16 mouse cellular contexts compared by ENCODE assay signal in the genomic region with DNA sequence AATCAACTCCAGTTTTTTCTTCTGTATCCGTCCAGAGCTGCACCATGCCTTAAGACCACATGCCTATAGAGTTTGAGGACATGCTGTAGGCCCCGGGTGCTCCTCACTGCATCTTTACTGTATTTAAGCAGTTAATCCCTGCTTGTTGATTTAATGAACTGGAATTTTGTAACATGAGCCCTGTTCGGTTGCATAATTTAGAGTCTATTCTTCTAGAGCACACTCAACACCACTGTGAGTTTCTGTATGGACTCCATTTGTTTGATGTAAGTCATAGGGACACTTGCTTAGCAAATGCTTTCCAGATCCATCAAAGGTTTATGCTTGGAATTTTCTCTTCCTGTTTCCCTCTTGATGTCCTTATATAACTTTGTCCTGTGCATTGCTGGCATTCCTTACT. TPM values are rescaled to one million over a fixed set of nuclear protein-coding genes. Genes with fewer than 3 reads are reported as not detected.
DNase-seq lines count a peak whose midpoint lies in the region; ATAC-seq and TF ChIP-seq lines count a peak whose summit lies in the region.
"Had no signal": no experiment of that assay in that cellular context is flagged by ENCODE, and none has a peak within 500 bp of the region (broad histone marks: within the 10 kb centered on the region; RNA-seq: fewer than 3 reads in every experiment).

No protein-coding gene starts in this region.

- H3K27me3 ChIP-seq in kidney, embryonic 15.5 days = no peaks in the 10 kb centered on the region
- H3K27me3 ChIP-seq in lung, postnatal 0 days (replicated peaks; ENCODE audit: insufficient read depth, low read length) = no peaks in the 10 kb centered on the region
- no peaks in the 10 kb centered on the region for H3K27me3 ChIP-seq in stomach, postnatal 0 days (ENCODE audit: control insufficient read depth, insufficient read depth, low read length)
- H3K27me3 ChIP-seq: forebrain, embryonic 12.5 days had no signal

- no peaks in the 10 kb centered on the region for H3K36me3 ChIP-seq in kidney, embryonic 15.5 days
- H3K36me3 ChIP-seq in lung, postnatal 0 days (ENCODE audit: insufficient read depth, low read length) = no peaks in the 10 kb centered on the region
- no peaks in the 10 kb centered on the region for H3K36me3 ChIP-seq in stomach, postnatal 0 days (ENCODE audit: control insufficient read depth, insufficient read depth, low read length)
- H3K36me3 ChIP-seq: forebrain, embryonic 12.5 days; hindbrain, embryonic 10.5 days; midbrain, embryonic 10.5 days had no signal

- H3K4me3 ChIP-seq in kidney, embryonic 15.5 days (replicated peaks) = no peak overlapping the region
- H3K4me3 ChIP-seq in lung, postnatal 0 days (ENCODE audit: low read depth, low read length) = no peak overlapping the region
- no peak overlapping the region for H3K4me3 ChIP-seq in stomach, postnatal 0 days (ENCODE audit: low read depth, low read length)
- H3K4me3 ChIP-seq: forebrain, embryonic 12.5 days; hindbrain, embryonic 10.5 days; midbrain, embryonic 10.5 days had no signal

- no peak for ATAC-seq in kidney, embryonic 15.5 days (replicated peaks; ENCODE audit: low FRiP score)
- ATAC-seq in lung, postnatal 0 days = peak; percentile 9; the same call in 1 of the 2 replicates
- peak; percentile 8; the same call in 1 of the 2 replicates for ATAC-seq in stomach, postnatal 0 days (ENCODE audit: low FRiP score, low TSS enrichment)
- no peak for ATAC-seq in cerebellum, adult (ENCODE audit: insufficient number of reproducible peaks, low FRiP score, low TSS enrichment)
- ATAC-seq: inflammation-experienced regulatory T-cells, adult 6 months had no signal

- no peak for TF ChIP-seq CTCF in lung, postnatal 0 days (IDR thresholded peaks at IDR 0.05)
- TF ChIP-seq CTCF in stomach, postnatal 0 days (IDR thresholded peaks at IDR 0.05; ENCODE audit: low read depth) = no peak

- no peak overlapping the region for H3K9ac ChIP-seq in kidney, embryonic 15.5 days
- no peak overlapping the region for H3K9ac ChIP-seq in lung, postnatal 0 days (replicated peaks; ENCODE audit: low read depth)
- no peak overlapping the region for H3K9ac ChIP-seq in stomach, postnatal 0 days (ENCODE audit: low read length)
- H3K9ac ChIP-seq: forebrain, embryonic 12.5 days had no signal

- no peaks in the 10 kb centered on the region for H3K9me3 ChIP-seq in kidney, embryonic 15.5 days (replicated peaks)
- no peaks in the 10 kb centered on the region for H3K9me3 ChIP-seq in lung, postnatal 0 days (ENCODE audit: low read length)
- no peaks in the 10 kb centered on the region for H3K9me3 ChIP-seq in stomach, postnatal 0 days (ENCODE audit: control insufficient read depth, low read length)
- H3K9me3 ChIP-seq: forebrain, embryonic 12.5 days; hindbrain, embryonic 10.5 days; midbrain, embryonic 10.5 days had no signal

- H3K27ac ChIP-seq in kidney, embryonic 15.5 days = peak overlapping the region; percentile 45; the same call in 1 of the 2 replicates
- H3K27ac ChIP-seq in lung, postnatal 0 days (ENCODE audit: low read length) = peak overlapping the region; percentile 43
- peak overlapping the region; percentile 26 for H3K27ac ChIP-seq in stomach, postnatal 0 days (replicated peaks)
- H3K27ac ChIP-seq: forebrain, embryonic 12.5 days; hindbrain, embryonic 10.5 days; midbrain, embryonic 10.5 days had no signal

- peak; percentile 82 for TF ChIP-seq EP300 in lung, postnatal 0 days (IDR thresholded peaks at IDR 0.05)
- peak; percentile 31 for TF ChIP-seq EP300 in stomach, postnatal 0 days (optimal IDR thresholded peaks at IDR 0.05)

- H3K4me1 ChIP-seq in kidney, embryonic 15.5 days = peaks cover 26% of the 10 kb centered on the region
- H3K4me1 ChIP-seq in lung, postnatal 0 days (ENCODE audit: insufficient read depth, low read depth, low read length) = peaks cover 23% of the 10 kb centered on the region; the same call in 1 of the 2 replicates
- peaks cover 12% of the 10 kb centered on the region for H3K4me1 ChIP-seq in stomach, postnatal 0 days (replicated peaks; ENCODE audit: control insufficient read depth, insufficient read depth)

- no peak overlapping the region for H3K4me2 ChIP-seq in kidney, embryonic 15.5 days
- H3K4me2 ChIP-seq in lung, postnatal 0 days (replicated peaks; ENCODE audit: low read depth, low read length) = no peak overlapping the region
- H3K4me2 ChIP-seq in stomach, postnatal 0 days (replicated peaks; ENCODE audit: low read depth) = no peak overlapping the region
- H3K4me2 ChIP-seq: forebrain, embryonic 12.5 days had no signal

- DNase-seq in kidney, postnatal 10 days = no peak
- DNase-seq in lung, postnatal 0 days (ENCODE audit: low spot score) = peak; percentile 93
- no peak for DNase-seq in lung, postnatal 4 days
- DNase-seq in fat pad, adult 2 months (ENCODE audit: extremely low read depth, low read depth, low spot score) = peak; percentile 64
- DNase-seq in stomach, postnatal 0 days (ENCODE audit: low spot score) = no peak
- DNase-seq in thymus, postnatal 36 days = no peak
- DNase-seq: cerebellum, adult 11-12 months; cerebellum, postnatal 36 days; kidney, postnatal 4 days; thymus, postnatal 4 days had no signal

- WGBS in kidney, embryonic 15.5 days = 47% methylated on average over 3 of the region's 3 CpGs
- WGBS in lung, postnatal 0 days = 25% methylated on average over 3 of the region's 3 CpGs
- 24% methylated on average over 3 of the region's 3 CpGs for WGBS in stomach, postnatal 0 days

RNA-seq across cellular contexts. Expression of a gene that starts 2.2 kb away (rescaled TPM):
- 36.2 and 41.6 TPM in 2 replicates for polyA plus RNA-seq in kidney, embryonic 15.5 days (2015; fragmentation: Nextera tagmentation; extraction: Ambion mirVana)
- 27.6 and 30.2 TPM in 2 replicates for polyA plus RNA-seq in lung, postnatal 0 days (2015; fragmentation: Nextera tagmentation; extraction: Ambion mirVana)
- polyA plus RNA-seq in stomach, postnatal 0 days (2015; fragmentation: Nextera tagmentation; extraction: Ambion mirVana) = 18.1 and 18.6 TPM in 2 replicates

Comparison
In these comparisons a context has a peak if more than half of its experiments do, and no peak if none do; other contexts are left out.
1. DNase-seq: peak in lung, postnatal 0 days (single experiment) and fat pad, adult 2 months (single experiment); none in kidney, postnatal 10 days (single experiment), lung, postnatal 4 days (0 of 2), stomach, postnatal 0 days (single experiment) and thymus, postnatal 36 days (0 of 2).
2. ATAC-seq: peak in lung, postnatal 0 days (single experiment) and stomach, postnatal 0 days (single experiment); none in kidney, embryonic 15.5 days (single experiment) and cerebellum, adult (single experiment).
3. Peak in every context shown above with its lines, with median percentiles within 50 percentile points of each other: H3K27ac ChIP-seq.